Mouse (Mus musculus) megakaryocyte, embryonic 14.5 days (primary cell): ENCODE results near the gene Tmppe.

Source experiments
- FLI1 ChIP-seq: IDR thresholded peaks from 2 replicates; pipeline ENCODE4 v1.6.1; 2012; ENCODE audit warnings: low read length, inconsistent platforms, mixed read lengths
- GATA1 ChIP-seq: IDR thresholded peaks from 3 replicates; pipeline ENCODE4 v1.6.1; 2012; ENCODE audit warnings: mixed read lengths, low read length, inconsistent platforms, borderline replicate concordance

DNA sequence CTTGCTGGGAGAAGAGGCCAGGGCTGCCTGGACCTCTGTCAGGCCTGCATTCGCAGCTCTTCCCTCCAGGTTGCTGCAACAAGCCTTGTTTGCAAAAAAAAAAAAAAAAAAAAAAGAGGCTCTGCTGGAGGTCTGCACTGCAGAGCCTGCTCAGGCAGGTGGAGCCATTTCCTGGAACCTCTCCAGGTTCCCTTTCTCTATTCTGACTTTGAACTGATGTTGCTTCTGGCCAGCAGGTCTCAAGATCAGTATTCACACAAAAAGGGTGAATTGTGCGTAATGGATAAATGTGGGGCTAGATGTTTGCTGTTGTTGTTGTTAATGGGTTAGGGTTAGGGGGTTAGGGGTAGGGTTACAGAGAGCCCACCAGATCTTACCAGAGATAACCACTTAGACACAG, 34.8 kb downstream of the Tmppe start:
- TF ChIP-seq GATA1: no peak
- TF ChIP-seq FLI1: no peak
